Mouse (Mus musculus) frontal cortex, adult (tissue): ENCODE data around the gene Crxos.
A peak's percentile ranks its signal among the peaks of the same experiment; 100 is the strongest.
"Not testable (repeated sequence)": the region's sequence is repeated elsewhere in the genome, so short reads cannot be mapped to it uniquely, and the experiment has no call there.

Source experiments
- ATAC-seq: cut with Nextera tagmentation; 2 replicates; pipeline ENCODE4 v1.9.2; 2017; ENCODE audit warnings: mild to moderate bottlenecking, moderate library complexity, mixed read lengths; ENCODE audit not compliant: low TSS enrichment

Crxos gene

DNA sequence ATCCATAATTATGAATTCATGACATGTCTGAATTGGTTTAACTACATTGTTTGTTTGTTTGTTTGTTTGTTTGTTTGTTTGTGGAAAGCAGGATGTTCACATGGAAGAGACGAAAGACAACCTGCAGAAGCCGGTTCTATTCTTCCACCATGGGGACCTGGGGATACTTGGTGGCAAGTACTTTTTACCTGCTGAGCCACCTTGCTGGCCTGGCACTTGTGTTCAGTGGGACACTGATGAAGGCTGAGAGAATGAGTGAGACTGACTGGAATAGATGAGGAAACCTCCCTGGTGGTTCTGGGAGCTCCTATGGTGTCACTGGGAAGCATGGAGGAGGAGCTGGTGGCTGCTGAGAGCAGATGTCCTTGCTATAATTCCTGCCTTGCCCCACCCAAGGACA, at the start of gene Crxos:
Gene Crxos (plus strand): TSS at position 301 of the 400 bp plus-strand sequence.
- ATAC-seq = no peak

- no peak for ATAC-seq
Observed at GRCm38 (mm10) chr7:15839578-15839977, 42.8 kb upstream of the Crxos start, which contains the start of gene Obox6. TSS of gene Obox6 (minus strand) at chr7:15839678.

DNA sequence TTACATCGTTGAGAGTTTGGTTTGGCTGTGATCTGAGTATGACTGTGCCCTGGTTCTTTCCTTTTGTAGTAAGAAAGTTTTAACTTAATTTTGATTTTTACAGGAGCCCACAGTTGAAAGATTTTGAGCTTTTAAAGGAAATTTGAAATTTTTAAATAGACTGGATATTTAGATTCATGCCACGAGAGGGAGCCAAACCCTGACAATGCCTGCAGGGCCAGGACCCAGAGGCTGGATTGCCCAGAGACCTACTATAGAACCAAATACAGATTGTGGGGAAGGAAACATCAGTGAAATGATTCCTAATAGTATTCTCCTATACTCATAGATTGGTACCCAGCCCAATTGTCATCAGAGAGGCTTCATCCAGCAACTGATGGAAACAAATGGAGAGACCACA, 22.8 kb upstream of the Crxos start:
- ATAC-seq = no peak

DNA sequence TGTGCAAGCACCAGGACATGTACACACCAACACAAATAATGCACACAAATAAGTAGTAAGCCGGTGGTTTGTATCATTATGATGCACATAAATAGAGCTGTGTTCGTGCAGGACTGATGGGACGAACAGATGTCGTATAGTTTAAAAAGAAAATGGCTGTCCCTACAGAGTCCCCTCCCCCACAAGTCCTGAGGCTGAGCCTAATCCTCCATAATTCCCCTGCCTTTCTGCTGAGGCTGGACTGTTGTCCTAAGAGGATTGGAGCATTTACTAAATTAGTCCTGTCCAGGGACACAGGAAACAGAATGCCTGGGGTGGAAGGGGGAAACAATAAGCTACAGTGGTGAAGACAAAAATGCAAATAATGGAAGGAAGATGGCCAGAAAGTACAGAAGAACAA, 18.3 kb upstream of the Crxos start:
- no peak for ATAC-seq

DNA sequence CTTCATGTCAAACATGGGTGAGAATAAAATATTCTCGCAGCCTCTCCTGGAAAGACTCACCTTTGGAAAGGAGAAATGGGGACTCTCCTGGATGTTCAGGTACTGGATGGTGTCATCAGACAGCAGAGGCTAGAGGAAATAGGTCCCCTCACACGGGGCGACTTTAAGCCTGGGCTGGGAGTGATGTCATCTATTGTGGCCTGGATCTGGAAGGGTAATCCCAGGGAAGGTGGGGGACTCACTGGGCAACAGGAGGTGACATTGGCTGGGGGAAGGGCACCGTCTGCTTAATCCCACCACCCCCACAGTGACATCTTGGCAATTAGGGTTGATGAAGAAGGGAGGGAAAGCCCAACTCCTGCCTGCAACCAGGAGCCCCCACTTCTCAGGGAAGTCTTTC, 2.7 kb upstream of the Crxos start, which contains the start of gene Crx:
Gene Crx (minus strand): TSS at position 213 of the 400 bp plus-strand sequence.
- no peak for ATAC-seq

DNA sequence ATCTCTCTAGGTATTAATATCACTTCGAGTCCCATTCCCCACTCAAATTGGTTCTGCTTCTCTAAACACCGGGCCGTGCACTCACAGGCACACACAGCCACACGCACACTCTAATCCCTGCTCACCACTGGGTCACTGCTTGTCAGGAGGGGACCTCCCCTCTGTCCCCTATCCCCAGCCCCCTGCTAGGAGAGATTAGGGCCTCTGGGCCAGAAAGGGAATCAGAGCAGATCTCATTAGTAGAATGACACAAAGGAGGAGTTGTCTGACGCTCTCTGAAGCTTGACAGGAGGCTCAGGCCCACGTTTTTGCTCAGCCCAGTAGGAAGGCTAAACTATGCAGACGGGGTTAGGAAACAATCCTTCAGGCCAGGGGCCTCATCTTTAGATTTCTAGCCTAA, 1.0 kb upstream of the Crxos start:
- ATAC-seq = no peak

DNA sequence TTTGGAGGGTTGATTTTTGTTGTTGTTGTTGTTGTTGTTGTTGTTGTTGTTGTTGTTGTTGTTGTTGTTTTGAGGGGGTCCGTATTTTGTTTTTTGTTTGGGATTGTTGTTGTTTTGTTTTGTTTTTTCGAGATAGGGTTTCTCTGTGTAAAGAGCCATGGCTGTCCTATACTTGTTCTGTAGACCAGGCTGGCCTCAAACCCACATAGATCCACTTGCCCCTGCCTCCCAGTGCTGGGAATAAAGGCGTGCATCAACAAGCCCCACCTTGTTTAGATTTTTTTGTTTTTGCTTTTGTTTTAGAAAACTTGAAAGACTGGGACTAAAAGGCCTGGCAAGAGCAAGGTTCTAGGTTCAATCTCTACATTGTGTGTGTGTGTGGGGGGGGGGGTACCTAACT, 586 bp upstream of the Crxos start:
- ATAC-seq = no peak

- ATAC-seq = no peak
Observed at GRCm38 (mm10) chr7:15884127-15884526, 1.7 kb downstream of the Crxos start.

- ATAC-seq = no peak
Observed at GRCm38 (mm10) chr7:15894251-15894650, 11.8 kb downstream of the Crxos start.

DNA sequence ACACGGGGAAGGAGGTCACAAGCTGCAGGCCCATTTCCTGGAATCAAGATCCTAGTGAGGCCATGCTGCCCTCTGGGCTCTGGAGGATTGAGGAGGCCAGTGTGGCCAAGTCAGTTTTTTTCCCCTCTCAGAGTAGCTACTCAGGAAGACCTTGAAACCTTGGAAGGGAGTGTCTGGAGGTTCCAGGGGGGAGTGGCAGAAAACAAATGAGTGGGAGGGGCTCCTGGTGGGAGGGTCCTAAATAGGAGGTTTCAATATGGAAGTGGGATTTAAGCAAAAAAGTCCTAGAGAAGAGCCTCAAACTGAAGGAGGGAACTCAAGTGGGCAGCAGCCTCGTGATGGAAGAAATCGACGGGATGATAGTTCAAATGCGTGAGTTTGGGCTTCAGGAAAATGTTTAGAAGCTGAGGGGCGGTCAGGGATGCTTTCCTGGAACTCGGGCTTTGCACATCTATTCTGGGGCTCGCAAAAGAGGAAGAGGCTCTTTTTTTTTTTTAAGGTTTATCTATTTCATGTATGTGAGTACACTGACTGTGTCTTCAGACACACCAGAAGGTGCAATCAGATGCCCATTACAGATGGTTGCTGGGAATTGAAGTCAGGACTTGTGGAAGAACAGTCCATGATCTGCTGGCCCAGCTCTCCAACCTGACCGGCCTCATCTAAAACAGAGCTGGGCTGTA, 19.1 kb downstream of the Crxos start:
- no peak for ATAC-seq

GRCm38 (mm10) chr7:15905861-15906260, 23.4 kb downstream of the Crxos start:
- ATAC-seq = no peak

GRCm38 (mm10) chr7:15906602-15907001, 24.2 kb downstream of the Crxos start:
- ATAC-seq = no peak

DNA sequence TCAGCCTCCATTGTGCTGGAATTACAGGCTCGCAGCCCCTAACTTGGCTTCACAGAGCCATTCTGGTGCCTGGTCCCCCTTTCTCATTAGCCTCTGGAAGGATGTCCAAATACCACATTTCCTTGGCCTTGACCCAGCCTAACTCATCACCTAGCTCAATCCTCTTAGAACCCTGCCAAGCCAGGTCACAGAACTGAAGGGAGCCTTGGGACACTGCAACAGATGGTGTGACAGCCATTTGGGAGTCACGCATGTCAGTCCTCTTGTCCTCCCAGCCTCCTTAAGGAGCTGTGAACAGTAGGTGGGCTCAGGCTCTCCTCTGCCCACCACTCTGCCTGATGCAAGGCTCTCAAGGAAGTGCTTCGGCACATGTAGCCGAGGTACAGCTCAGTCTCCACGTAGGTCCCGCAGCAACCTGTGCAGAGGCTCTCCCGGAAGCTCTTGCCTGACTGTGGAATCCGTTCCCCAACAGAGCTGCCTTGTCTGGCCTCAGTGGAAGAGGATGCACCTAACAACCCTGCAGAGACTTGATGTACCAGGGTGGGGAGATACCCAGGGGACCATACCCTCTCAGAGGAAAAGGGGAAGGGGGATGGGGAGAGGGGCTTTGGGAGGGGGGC, 25.7 kb downstream of the Crxos start:
- ATAC-seq = no peak

DNA sequence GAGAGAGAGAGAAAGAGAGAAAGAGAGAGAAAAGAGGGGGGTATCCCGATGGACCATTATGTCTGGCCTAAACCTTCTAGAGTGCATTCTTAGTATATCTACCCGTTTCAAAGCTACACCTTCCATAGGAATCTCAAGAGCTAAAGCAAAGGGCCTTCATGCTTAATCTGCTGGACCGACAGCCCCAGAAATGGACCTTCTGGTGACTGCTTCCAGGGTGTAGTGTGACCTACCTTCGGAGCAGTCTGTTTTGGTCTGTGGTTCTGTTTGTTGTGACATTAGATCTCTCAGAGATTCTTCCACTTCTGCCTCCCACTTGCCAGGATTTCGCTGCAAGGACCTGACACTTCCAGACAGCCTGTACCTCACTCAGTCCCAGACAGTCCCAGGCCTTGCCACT, 28.1 kb downstream of the Crxos start:
- no peak for ATAC-seq

- peak; percentile 69; the same call in 1 of the 2 replicates for ATAC-seq
Observed at GRCm38 (mm10) chr7:15912183-15912582, 29.8 kb downstream of the Crxos start.

GRCm38 (mm10) chr7:15914252-15914651, 31.8 kb downstream of the Crxos start:
- ATAC-seq = peak; percentile 11; the same call in 1 of the 2 replicates

GRCm38 (mm10) chr7:15914751-15915150, 32.3 kb downstream of the Crxos start:
- ATAC-seq = no peak; the same call in 1 of the 2 replicates

- not testable (repeated sequence) for ATAC-seq
Observed at GRCm38 (mm10) chr7:15915695-15916094, 33.3 kb downstream of the Crxos start.

- ATAC-seq = no peak
Observed at GRCm38 (mm10) chr7:15916134-15916723, 33.8 kb downstream of the Crxos start.

GRCm38 (mm10) chr7:15916996-15917395, 34.6 kb downstream of the Crxos start:
- no peak for ATAC-seq

DNA sequence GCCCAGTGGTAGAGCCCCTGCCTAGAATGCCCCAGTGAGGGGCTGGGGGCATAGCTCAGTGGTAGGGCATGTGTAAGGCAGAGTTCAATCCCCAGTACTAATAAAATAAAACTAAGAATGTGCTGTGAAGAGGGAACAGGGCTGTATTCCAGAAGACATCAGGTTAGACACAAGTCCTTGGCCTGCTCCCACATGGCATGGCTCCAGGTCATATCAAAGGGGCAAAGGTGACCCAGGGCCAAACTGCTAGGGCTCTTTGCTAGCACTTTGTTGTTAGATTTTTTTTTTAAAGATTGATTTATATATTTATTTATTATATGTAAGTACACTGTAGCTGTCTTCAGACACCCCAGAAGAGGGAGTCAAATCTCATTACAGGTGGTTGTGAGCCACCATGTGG, 36.0 kb downstream of the Crxos start:
- ATAC-seq = no peak

- ATAC-seq = no peak
Observed at GRCm38 (mm10) chr7:15919947-15920346, 37.5 kb downstream of the Crxos start.

DNA sequence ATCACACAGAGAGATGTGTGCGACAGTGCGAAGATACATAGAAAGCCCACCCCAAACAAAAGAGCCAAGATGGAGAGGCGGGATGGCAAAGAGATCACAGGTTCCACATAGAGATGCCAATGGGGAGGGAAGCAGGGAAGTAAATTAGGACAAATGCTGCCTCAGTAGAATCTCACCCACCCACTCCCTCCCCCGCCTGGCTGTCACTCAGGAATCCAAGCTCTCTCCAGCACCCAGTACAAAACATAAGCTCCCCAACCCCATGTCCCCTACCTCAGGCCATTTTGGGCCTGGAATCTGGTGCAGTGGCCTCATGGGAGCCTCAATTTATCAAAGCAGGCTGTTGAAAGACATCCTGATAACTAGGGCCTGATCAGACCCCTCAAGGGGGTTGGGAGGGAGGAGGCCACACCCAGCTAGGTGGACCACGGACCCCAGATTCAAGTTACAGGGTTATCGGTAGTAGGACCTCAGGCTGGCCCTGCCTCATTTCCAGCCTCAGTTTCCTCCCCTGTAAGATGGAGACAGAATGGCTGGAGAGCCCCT, 38.3 kb downstream of the Crxos start:
- ATAC-seq = peak; percentile 32; the same call in 1 of the 2 replicates
